Mouse (Mus musculus): ENCODE results near the gene Igfbp1. TPM values are rescaled to one million over a fixed set of nuclear protein-coding genes. Genes with fewer than 3 reads are reported as not detected.
A peak's percentile ranks its signal among the peaks of the same experiment; 100 is the strongest.
"Not testable (repeated sequence)": the region's sequence is repeated elsewhere in the genome, so short reads cannot be mapped to it uniquely, and the experiment has no call there.

Gene Igfbp1
- polyA plus RNA-seq, 1 experiment: 1.1 TPM

- peak; percentile 94 for TF ChIP-seq CTCF (IDR thresholded peaks at IDR 0.05; ENCODE audit: borderline replicate concordance, insufficient read depth, low read depth, low read length)
- no peak for TF ChIP-seq POLR2A (IDR thresholded peaks at IDR 0.05; ENCODE audit: borderline replicate concordance, insufficient read depth, low read length)
- no peak overlapping the region for H3K27ac ChIP-seq (ENCODE audit: insufficient read depth, low read length)
- 40% methylated on average over 6 of the region's 6 CpGs for WGBS
- no peaks in the 10 kb centered on the region for H3K27me3 ChIP-seq (ENCODE audit: control insufficient read depth, insufficient read depth, low read length)
- H3K4me3 ChIP-seq (replicated peaks; ENCODE audit: insufficient read depth, low read depth, low read length): no peak overlapping the region
- no peaks in the 10 kb centered on the region for H3K4me1 ChIP-seq (ENCODE audit: control insufficient read depth, insufficient read depth, low read length)
- peak; percentile 56 to 66 for DNase-seq
These were observed 12.8 kb downstream of the Igfbp1 start for GRCm38 (mm10) chr11:7210343-7210742.

GRCm38 (mm10) chr11:7211211-7211610 is 13.6 kb downstream of the Igfbp1 start:
- WGBS: 22% methylated on average over 9 of the region's 9 CpGs
- Histone ChIP-seq H3K27me3 (ENCODE audit: control insufficient read depth, insufficient read depth, low read length) (no peaks in the 10 kb centered on the region), H3K4me3 (replicated peaks; ENCODE audit: insufficient read depth, low read depth, low read length) (no peak overlapping the region), H3K27ac (ENCODE audit: insufficient read depth, low read length) (no peak overlapping the region), H3K4me1 (ENCODE audit: control insufficient read depth, insufficient read depth, low read length) (no peaks in the 10 kb centered on the region)
- no peak for DNase-seq
- TF ChIP-seq POLR2A (IDR thresholded peaks at IDR 0.05; ENCODE audit: borderline replicate concordance, insufficient read depth, low read length) (no peak), CTCF (IDR thresholded peaks at IDR 0.05; ENCODE audit: borderline replicate concordance, insufficient read depth, low read depth, low read length) (no peak)

- TF ChIP-seq POLR2A (IDR thresholded peaks at IDR 0.05; ENCODE audit: borderline replicate concordance, insufficient read depth, low read length) (no peak), CTCF (IDR thresholded peaks at IDR 0.05; ENCODE audit: borderline replicate concordance, insufficient read depth, low read depth, low read length) (no peak)
- no peak overlapping the region for H3K27ac ChIP-seq (ENCODE audit: insufficient read depth, low read length)
- no peak for DNase-seq
- no peaks in the 10 kb centered on the region for H3K27me3 ChIP-seq (ENCODE audit: control insufficient read depth, insufficient read depth, low read length)
- H3K4me1 ChIP-seq (ENCODE audit: control insufficient read depth, insufficient read depth, low read length): no peaks in the 10 kb centered on the region
- peak overlapping the region; percentile 9 for H3K4me3 ChIP-seq (replicated peaks; ENCODE audit: insufficient read depth, low read depth, low read length)
- WGBS: 47% methylated on average over 17 of the region's 17 CpGs
These were observed 14.7 kb downstream of the Igfbp1 start for GRCm38 (mm10) chr11:7212126-7212798.

GRCm38 (mm10) chr11:7213161-7213500 is 15.5 kb downstream of the Igfbp1 start:
- no peaks in the 10 kb centered on the region for H3K27me3 ChIP-seq (ENCODE audit: control insufficient read depth, insufficient read depth, low read length)
- no peak for TF ChIP-seq POLR2A (IDR thresholded peaks at IDR 0.05; ENCODE audit: borderline replicate concordance, insufficient read depth, low read length)
- TF ChIP-seq CTCF (IDR thresholded peaks at IDR 0.05; ENCODE audit: borderline replicate concordance, insufficient read depth, low read depth, low read length): no peak
- H3K4me1 ChIP-seq (ENCODE audit: control insufficient read depth, insufficient read depth, low read length): no peaks in the 10 kb centered on the region
- H3K4me3 ChIP-seq (replicated peaks; ENCODE audit: insufficient read depth, low read depth, low read length): peak overlapping the region; percentile 60
- no peak overlapping the region for H3K27ac ChIP-seq (ENCODE audit: insufficient read depth, low read length)
- 3% methylated on average over 19 of the region's 19 CpGs for WGBS
- no peak for DNase-seq

GRCm38 (mm10) chr11:7213501-7214341 is 16.1 kb downstream of the Igfbp1 start, which contains the start of gene Igfbp3:
Igfbp3 (minus strand) TSS chr11:7213923.
- TF ChIP-seq POLR2A (IDR thresholded peaks at IDR 0.05; ENCODE audit: borderline replicate concordance, insufficient read depth, low read length) (no peak), CTCF (IDR thresholded peaks at IDR 0.05; ENCODE audit: borderline replicate concordance, insufficient read depth, low read depth, low read length) (no peak)
- under 1% methylated on average over 101 of the region's 104 CpGs for WGBS
- Histone ChIP-seq H3K4me1 (ENCODE audit: control insufficient read depth, insufficient read depth, low read length) (no peaks in the 10 kb centered on the region), H3K27ac (ENCODE audit: insufficient read depth, low read length) (no peak within 1 kb of the TSS), H3K4me3 (replicated peaks; ENCODE audit: insufficient read depth, low read depth, low read length) (peak within 1 kb of the TSS; percentile 60), H3K27me3 (ENCODE audit: control insufficient read depth, insufficient read depth, low read length) (no peaks in the 10 kb centered on the region)
- peak; percentile 62 to 69 for DNase-seq

GRCm38 (mm10) chr11:7214342-7214660 is 16.7 kb downstream of the Igfbp1 start:
- Histone ChIP-seq H3K4me3 (replicated peaks; ENCODE audit: insufficient read depth, low read depth, low read length) (peak overlapping the region; percentile 21), H3K4me1 (ENCODE audit: control insufficient read depth, insufficient read depth, low read length) (no peaks in the 10 kb centered on the region), H3K27me3 (ENCODE audit: control insufficient read depth, insufficient read depth, low read length) (no peaks in the 10 kb centered on the region), H3K27ac (ENCODE audit: insufficient read depth, low read length) (no peak overlapping the region)
- DNase-seq: no peak
- WGBS: 1% methylated on average over 12 of the region's 12 CpGs
- TF ChIP-seq CTCF (IDR thresholded peaks at IDR 0.05; ENCODE audit: borderline replicate concordance, insufficient read depth, low read depth, low read length): no peak
- TF ChIP-seq POLR2A (IDR thresholded peaks at IDR 0.05; ENCODE audit: borderline replicate concordance, insufficient read depth, low read length): no peak

GRCm38 (mm10) chr11:7214761-7215160 is 17.2 kb downstream of the Igfbp1 start:
- Histone ChIP-seq H3K4me1 (ENCODE audit: control insufficient read depth, insufficient read depth, low read length) (no peaks in the 10 kb centered on the region), H3K4me3 (replicated peaks; ENCODE audit: insufficient read depth, low read depth, low read length) (no peak overlapping the region), H3K27ac (ENCODE audit: insufficient read depth, low read length) (no peak overlapping the region), H3K27me3 (ENCODE audit: control insufficient read depth, insufficient read depth, low read length) (no peaks in the 10 kb centered on the region)
- WGBS: 5% methylated on average over 14 of the region's 14 CpGs
- TF ChIP-seq CTCF (IDR thresholded peaks at IDR 0.05; ENCODE audit: borderline replicate concordance, insufficient read depth, low read depth, low read length): peak; percentile 59; the same call in 1 of the 2 replicates
- no peak for TF ChIP-seq POLR2A (IDR thresholded peaks at IDR 0.05; ENCODE audit: borderline replicate concordance, insufficient read depth, low read length)
- DNase-seq: peak; percentile 29 to 37

- WGBS: 9% methylated on average over 8 of the region's 8 CpGs
- Histone ChIP-seq H3K27ac (ENCODE audit: insufficient read depth, low read length) (no peak overlapping the region), H3K4me1 (ENCODE audit: control insufficient read depth, insufficient read depth, low read length) (no peaks in the 10 kb centered on the region), H3K27me3 (ENCODE audit: control insufficient read depth, insufficient read depth, low read length) (no peaks in the 10 kb centered on the region), H3K4me3 (replicated peaks; ENCODE audit: insufficient read depth, low read depth, low read length) (no peak overlapping the region)
- TF ChIP-seq CTCF (IDR thresholded peaks at IDR 0.05; ENCODE audit: borderline replicate concordance, insufficient read depth, low read depth, low read length): peak; percentile 64; the same call in 1 of the 2 replicates
- no peak for TF ChIP-seq POLR2A (IDR thresholded peaks at IDR 0.05; ENCODE audit: borderline replicate concordance, insufficient read depth, low read length)
- DNase-seq: peak; percentile 49 to 57
These were observed 18.1 kb downstream of the Igfbp1 start for GRCm38 (mm10) chr11:7215703-7216102.

GRCm38 (mm10) chr11:7221826-7222225 is 24.2 kb downstream of the Igfbp1 start:
- H3K27me3 ChIP-seq (ENCODE audit: control insufficient read depth, insufficient read depth, low read length); H3K4me1 ChIP-seq (ENCODE audit: control insufficient read depth, insufficient read depth, low read length); H3K4me3 ChIP-seq (replicated peaks; ENCODE audit: insufficient read depth, low read depth, low read length); DNase-seq; H3K27ac ChIP-seq (ENCODE audit: insufficient read depth, low read length): not testable (repeated sequence)
- WGBS: 73% methylated on average over 8 of the region's 8 CpGs
